14 mouse cellular contexts compared by ENCODE assay signal in genomic region chr13:72727126-72727525, GRCm38 (mm10).
DNase-seq lines count a peak whose midpoint lies in the region; ATAC-seq and TF ChIP-seq lines count a peak whose summit lies in the region.
"Had no signal": no experiment of that assay in that cellular context is flagged by ENCODE, and none has a peak within 500 bp of the region (broad histone marks: within the 10 kb centered on the region; RNA-seq: fewer than 3 reads in every experiment).

No protein-coding gene starts in this region.

- H3K27ac ChIP-seq in kidney, embryonic 15.5 days: no peak overlapping the region
- H3K27ac ChIP-seq in hindbrain, embryonic 11.5 days (ENCODE audit: low read depth, low read length): 0 out of 2 replicates have a peak overlapping the region, but pooled peaks have one; percentile 14
- H3K27ac ChIP-seq in neural tube, embryonic 13.5 days (replicated peaks): no peak overlapping the region
- H3K27ac ChIP-seq: heart, adult 2 months; stomach, embryonic 15.5 days had no signal

- ATAC-seq in kidney, embryonic 15.5 days (replicated peaks; ENCODE audit: low FRiP score): peak; percentile 90
- ATAC-seq in hindbrain, embryonic 11.5 days (ENCODE audit: low FRiP score): peak; percentile 91
- peak; percentile 87 for ATAC-seq in neural tube, embryonic 13.5 days (ENCODE audit: low read depth)
- no peak for ATAC-seq in erythroblast, adult 5-6 weeks (replicated peaks; ENCODE audit: low FRiP score, poor library complexity, severe bottlenecking)
- ATAC-seq: CD4-positive, CD25-positive, alpha-beta regulatory T cell, adult 4 months had no signal

- TF ChIP-seq CTCF in brain, embryonic 14.5 days (IDR thresholded peaks at IDR 0.05; ENCODE audit: borderline replicate concordance, extremely low read depth, insufficient read depth, insufficient read length): no peak; the same call in 1 of the 2 replicates

- H3K9ac ChIP-seq in kidney, embryonic 15.5 days: no peak overlapping the region
- H3K9ac ChIP-seq in hindbrain, embryonic 11.5 days (ENCODE audit: low read depth, low read length): no peak overlapping the region
- no peak overlapping the region for H3K9ac ChIP-seq in neural tube, embryonic 13.5 days
- H3K9ac ChIP-seq: stomach, embryonic 15.5 days had no signal

- H3K36me3 ChIP-seq in kidney, embryonic 15.5 days: no peaks in the 10 kb centered on the region
- H3K36me3 ChIP-seq in hindbrain, embryonic 11.5 days (ENCODE audit: control insufficient read depth, insufficient read depth, low read length): no peaks in the 10 kb centered on the region
- no peaks in the 10 kb centered on the region for H3K36me3 ChIP-seq in neural tube, embryonic 13.5 days
- H3K36me3 ChIP-seq: stomach, embryonic 15.5 days had no signal

- H3K4me3 ChIP-seq in kidney, embryonic 15.5 days (replicated peaks): no peak overlapping the region
- no peak overlapping the region for H3K4me3 ChIP-seq in hindbrain, embryonic 11.5 days (ENCODE audit: low read depth, low read length)
- H3K4me3 ChIP-seq in neural tube, embryonic 13.5 days: no peak overlapping the region
- H3K4me3 ChIP-seq: heart, adult 2 months; stomach, embryonic 15.5 days had no signal

- H3K27me3 ChIP-seq in kidney, embryonic 15.5 days: peaks cover 42% of the 10 kb centered on the region
- no peaks in the 10 kb centered on the region for H3K27me3 ChIP-seq in hindbrain, embryonic 11.5 days (ENCODE audit: control insufficient read depth, insufficient read depth, low read length)
- H3K27me3 ChIP-seq in neural tube, embryonic 13.5 days: peaks cover 31% of the 10 kb centered on the region
- H3K27me3 ChIP-seq: stomach, embryonic 15.5 days had no signal

- no peak for DNase-seq in kidney, adult 11 months
- DNase-seq in brain, embryonic 14.5 days (ENCODE audit: low read depth): peak; percentile 44
- DNase-seq in hindbrain, embryonic 11.5 days (ENCODE audit: low spot score): peak; percentile 55
- no peak for DNase-seq in lung, postnatal 10 days
- DNase-seq: heart, adult 2 months; heart, postnatal 36 days; kidney, adult 9 months; lung, adult 18-20 months; thymus, postnatal 36 days had no signal

- peaks cover 14% of the 10 kb centered on the region for H3K4me1 ChIP-seq in kidney, embryonic 15.5 days
- H3K4me1 ChIP-seq in hindbrain, embryonic 11.5 days (replicated peaks; ENCODE audit: control insufficient read depth, insufficient read depth, low read length): 0 out of 2 replicates have a peak, but pooled peaks cover 5% of the 10 kb centered on the region
- peaks cover 15% of the 10 kb centered on the region for H3K4me1 ChIP-seq in neural tube, embryonic 13.5 days (replicated peaks)
- H3K4me1 ChIP-seq: stomach, embryonic 15.5 days had no signal

- no peak for TF ChIP-seq POLR2A in brain, embryonic 14.5 days (IDR thresholded peaks at IDR 0.05; ENCODE audit: borderline replicate concordance, extremely low read depth, insufficient read depth, insufficient read length, poor library complexity, severe bottlenecking)

- 10% methylated on average over 9 of the region's 9 CpGs for WGBS in kidney, embryonic 15.5 days
- 45% methylated on average over 9 of the region's 9 CpGs for WGBS in hindbrain, embryonic 11.5 days
- 9% methylated on average over 9 of the region's 9 CpGs for WGBS in neural tube, embryonic 13.5 days

- H3K9me3 ChIP-seq in kidney, embryonic 15.5 days (replicated peaks): no peaks in the 10 kb centered on the region
- no peaks in the 10 kb centered on the region for H3K9me3 ChIP-seq in hindbrain, embryonic 11.5 days (ENCODE audit: control insufficient read depth, low read length)
- no peaks in the 10 kb centered on the region for H3K9me3 ChIP-seq in neural tube, embryonic 13.5 days
- H3K9me3 ChIP-seq: stomach, embryonic 15.5 days had no signal

- H3K4me2 ChIP-seq in kidney, embryonic 15.5 days: peak overlapping the region; percentile 17; the same call in 1 of the 2 replicates
- no peak overlapping the region for H3K4me2 ChIP-seq in hindbrain, embryonic 11.5 days (replicated peaks; ENCODE audit: low read depth, low read length)
- H3K4me2 ChIP-seq in neural tube, embryonic 13.5 days: no peak overlapping the region
- H3K4me2 ChIP-seq: stomach, embryonic 15.5 days had no signal

Comparison
In these comparisons a context has a peak if more than half of its experiments do, and no peak if none do; other contexts are left out.
1. DNase-seq: peak in brain, embryonic 14.5 days (single experiment) and hindbrain, embryonic 11.5 days (single experiment); none in kidney, adult 11 months (single experiment) and lung, postnatal 10 days (single experiment).